Mouse (Mus musculus) heart, postnatal 14 days (tissue): ENCODE measurements at regions not wholly inside any gene's neighbourhood (a gene's known extent, or its start where the extent isn't known, plus 50 kb on each side); places are given as distances from the start of the nearest gene placed in this dataset.
A peak's percentile ranks its signal among the peaks of the same experiment; 100 is the strongest.

Experiments
- DNase-seq, 2 experiments: peaks; one replicate each; pipeline ENCODE4 v3.0.0; 2021 to 2022
- intact Hi-C: fragments of 180-260 bp; cut with DNase I; formaldehyde crosslinking; loops from one replicate; pipeline ENCODE4 v1.15.1; 2025

DNA sequence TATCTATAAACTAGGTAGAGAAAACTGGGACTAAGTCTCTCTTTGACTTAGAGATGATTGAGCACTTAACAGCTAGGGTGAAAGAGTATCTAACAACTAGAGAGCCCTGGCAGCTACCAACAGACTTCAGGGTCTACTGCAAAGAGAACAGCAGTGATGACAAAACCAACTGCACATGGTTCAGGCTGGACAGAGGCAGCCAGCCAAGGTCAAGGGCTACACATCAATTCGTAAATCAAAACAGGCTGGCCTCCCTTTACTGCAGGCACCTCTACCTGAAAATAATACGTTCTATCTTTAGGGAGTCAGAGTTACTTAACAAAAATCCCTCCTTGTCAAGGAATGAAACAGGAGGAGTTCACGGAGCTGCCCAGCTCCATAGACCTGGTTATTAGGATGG is 82.5 kb upstream of the Frmd6 start:
- intact Hi-C loops: no loop called here

DNA sequence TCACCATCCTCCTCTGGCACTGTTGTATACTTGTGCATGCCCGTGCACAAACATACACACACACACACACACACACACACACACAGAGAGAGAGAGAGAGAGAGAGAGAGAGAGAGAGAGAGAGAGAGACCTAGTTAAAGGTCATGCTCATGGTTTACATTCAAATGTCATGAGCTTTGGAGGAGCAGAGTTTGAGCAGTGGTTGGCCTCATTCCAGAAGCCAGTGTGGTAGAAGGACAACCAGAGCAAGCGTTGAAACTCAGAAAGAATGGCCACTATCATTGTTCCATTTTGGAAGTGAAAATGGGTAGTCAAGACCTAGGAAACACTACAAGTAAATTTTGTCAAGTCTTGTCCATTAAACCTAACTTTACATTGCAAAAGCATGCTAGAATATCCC is 79.6 kb upstream of the Frmd6 start:
- DNase-seq: no peak
- intact Hi-C loops: no loop called here

More for the DNA sequence above, 82.5 kb upstream of the Frmd6 start:
- DNase-seq: no peak

DNA sequence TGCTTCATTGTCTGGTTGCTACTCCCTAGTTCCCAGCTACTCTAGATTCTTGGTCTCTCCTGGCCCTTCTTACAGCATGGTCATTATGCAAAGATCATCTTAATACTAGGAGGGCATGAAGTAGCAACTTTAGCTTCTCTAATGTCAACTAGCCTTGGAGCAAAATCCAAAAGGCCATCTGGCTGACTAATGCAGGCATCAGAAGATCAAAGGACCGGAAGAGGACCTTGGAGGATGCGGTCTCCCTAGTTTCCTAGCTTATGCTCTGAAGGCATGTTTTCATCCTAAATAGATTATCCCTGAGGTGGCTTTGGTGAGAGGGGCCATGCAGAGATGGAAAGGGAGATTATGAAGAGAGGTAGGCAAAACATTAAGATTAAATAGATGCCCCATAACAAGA is 75.7 kb upstream of the Frmd6 start:
- DNase-seq: no peak
- intact Hi-C loops: no loop called here

DNA sequence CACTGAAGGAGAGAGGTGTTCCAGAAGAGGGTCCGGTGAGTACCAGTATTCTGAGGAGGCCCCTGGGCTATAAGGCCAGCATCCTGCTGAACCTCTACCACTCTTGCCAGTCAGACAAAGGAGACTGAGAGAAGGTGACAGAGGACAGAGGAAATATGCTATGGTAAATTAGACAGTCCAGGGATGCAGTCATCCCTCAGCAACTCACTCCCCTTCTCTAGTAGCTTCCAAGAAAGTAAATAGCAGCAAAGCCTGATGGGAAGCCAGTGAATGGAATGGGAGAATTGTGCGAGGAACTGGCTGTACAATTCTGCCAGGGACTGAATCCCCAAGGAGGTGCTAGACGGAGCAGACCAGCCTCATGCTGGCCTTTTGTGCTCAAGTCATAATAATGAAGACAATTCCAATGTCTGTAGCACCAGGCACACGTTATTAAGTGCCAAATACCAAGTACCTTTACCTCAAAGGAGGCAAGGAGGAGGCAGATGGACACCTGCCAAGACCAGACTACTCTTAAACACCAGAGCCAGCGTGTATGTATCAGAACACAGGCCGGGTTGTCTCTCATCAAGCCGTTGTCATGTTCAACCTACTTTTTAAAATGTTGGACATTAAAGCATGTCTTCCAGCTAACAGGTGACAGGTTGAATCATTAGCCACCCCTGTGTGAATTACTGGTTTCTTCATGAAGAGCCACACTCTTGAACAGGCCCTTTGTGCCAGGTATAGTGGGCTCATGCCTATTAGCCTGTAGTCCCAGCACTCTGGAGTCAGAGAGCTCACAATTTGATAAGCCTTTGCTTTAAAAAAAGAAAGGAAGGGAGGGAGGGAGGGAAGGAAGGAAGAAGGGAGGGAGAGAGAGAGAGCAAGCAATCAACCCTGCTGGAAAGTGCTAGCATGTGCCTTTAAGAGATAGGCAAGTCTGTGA is 74.4 kb upstream of the Frmd6 start:
- no peak for DNase-seq
- intact Hi-C loops: no loop called here

DNA sequence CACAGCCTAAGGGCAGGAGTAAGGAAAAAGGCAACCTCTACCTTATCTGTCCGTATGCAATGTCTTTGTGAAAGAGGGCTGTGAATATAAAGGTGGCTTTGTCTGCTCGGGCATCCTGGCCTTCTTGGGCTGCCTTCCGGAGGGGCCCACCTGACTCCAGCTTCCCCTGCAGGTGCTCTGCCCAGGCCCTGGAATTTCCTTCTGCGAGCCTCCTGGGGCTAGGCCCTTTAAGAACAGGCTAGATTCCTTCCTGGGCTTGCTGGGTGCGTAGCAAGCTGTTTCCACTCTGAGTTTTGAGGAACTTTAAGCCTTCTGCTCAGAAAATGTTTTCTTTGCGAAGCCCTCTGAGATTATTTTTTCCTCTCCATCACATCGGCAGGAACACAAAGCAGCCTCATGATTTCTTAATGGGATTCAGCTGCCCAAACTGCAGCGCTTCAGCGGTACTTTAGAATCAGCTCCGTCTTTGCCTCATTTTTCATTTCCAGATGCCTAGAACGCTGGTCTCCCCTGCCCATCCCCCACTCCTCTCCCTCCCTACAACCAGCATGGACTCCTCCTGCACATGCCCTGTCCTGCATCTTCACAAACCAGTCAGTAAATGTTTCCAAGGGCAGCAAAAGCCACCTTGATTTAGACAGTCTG is 72.9 kb upstream of the Frmd6 start:
- peak; percentile 27 to 34 for DNase-seq
- intact Hi-C loops: no loop called here

DNA sequence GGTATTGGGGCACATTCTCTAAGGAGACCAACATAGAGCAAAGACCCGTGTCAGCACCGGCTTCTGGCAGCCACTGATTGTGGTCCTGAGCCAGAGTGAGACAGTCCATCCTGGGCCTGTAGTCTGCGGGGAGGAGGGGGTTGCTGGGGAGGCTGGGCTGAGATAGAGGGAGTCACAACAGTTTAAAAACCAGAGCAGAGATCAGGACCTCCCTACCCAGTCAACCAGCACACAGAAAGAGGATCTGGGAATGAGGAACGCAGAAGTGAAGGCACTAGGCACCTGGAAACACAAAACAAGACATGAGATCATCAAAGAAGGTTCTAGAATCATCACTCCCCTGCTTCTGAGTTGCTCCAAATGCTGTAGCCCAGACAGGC is 72.4 kb upstream of the Frmd6 start:
- intact Hi-C loops: no loop called here
- DNase-seq: no peak

DNA sequence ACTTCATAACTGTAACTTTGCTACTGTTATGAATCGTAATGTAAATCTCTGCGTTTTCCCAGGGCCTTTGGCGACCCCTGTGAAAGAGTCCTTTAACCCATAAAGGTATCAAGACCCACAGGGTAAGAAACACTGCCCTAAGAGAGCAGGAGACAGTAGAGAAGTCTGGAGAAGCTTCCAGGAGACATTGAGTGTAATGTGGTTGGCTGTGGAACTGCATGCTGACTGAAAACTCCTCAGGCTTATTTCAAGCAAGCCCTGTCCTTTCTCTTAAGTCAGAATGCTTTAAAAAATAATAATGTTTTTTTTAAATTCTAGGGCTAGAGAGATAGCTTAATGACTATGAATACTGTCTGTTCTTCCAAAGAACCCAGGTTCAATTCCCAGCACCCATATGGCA is 71.9 kb upstream of the Frmd6 start:
- intact Hi-C loops: no loop called here

DNA sequence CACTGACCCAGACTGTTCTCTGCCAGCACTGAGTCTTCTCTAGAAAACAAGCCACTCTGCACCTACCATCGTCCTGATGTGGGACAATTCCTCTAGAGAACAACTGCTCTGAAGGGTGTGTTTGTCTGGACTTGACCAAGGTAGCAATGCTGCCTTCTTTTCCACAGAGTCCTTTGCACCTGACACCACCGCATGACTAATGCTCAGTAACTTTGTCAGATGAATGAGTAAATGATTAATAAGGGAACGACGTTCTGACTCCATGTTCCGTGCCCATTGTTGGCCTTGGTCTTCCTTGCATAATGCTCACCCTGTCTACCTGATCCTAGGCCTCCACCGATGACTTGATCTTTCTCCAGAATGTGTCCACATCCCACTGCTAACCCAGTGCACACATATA is 67.2 kb upstream of the Frmd6 start:
- intact Hi-C loops: no loop called here
- DNase-seq: no peak

More for the DNA sequence above, 71.9 kb upstream of the Frmd6 start:
- no peak for DNase-seq

DNA sequence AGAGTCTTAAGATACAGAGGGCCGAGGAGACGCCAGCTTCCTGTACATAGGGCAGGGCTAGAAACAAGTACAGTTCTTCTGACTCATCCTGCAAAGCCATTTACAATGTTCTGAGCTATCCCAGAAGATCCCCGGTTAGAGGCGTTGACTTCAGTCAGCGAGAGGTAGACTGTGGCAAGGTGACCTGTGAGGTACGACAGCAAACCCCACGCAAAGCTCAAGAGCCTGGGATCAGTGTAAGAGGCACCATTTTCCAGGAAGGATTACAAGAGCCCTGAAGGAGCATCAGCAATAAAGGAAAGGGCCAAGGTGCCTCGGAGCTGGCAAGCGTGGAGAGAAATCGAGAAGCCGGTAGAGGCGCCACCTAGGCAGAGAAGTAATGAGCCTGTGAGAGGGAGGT is 61.8 kb upstream of the Frmd6 start:
- no peak for DNase-seq
- intact Hi-C loops: no loop called here

DNA sequence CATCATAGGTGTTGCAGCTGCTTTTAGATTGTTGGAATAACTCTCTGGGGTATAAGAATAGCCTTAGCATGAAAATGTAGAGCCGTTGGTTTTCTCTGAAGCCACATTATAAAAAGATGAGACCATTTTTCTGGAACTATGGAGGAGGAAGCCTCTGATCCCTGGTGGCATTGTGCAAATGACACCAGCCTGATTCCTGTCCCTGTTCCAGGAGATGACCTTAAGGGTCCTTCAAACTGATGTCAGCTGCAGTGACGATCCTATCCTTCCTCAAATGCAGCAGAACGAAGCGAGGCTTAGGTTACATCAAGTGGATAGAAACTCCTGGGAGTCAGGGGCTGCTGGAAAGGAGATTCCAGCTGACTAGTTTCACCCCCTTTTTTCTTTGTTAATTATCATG is 59.0 kb upstream of the Frmd6 start:
- no peak for DNase-seq
- intact Hi-C loops: no loop called here

DNA sequence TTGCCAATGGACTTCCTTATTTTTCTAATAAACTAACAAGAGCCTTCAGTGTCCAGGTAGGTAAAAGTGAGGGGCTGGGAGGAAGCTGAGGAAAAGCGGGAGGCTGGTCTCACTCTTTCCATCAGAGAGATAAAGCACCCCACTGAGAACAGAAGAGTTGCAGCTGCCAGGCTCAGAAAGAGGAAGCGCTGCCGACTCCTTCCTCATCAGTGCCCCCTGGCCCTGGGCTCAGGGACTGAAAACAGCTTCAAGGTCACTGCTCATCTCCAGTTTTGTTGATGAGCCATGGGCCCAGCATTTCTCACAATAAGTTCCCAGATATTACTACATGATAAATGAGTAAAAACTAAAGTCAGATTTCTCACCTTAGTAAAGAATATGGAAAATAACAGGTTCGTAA is 57.4 kb upstream of the Frmd6 start:
- intact Hi-C loops: no loop called here

DNA sequence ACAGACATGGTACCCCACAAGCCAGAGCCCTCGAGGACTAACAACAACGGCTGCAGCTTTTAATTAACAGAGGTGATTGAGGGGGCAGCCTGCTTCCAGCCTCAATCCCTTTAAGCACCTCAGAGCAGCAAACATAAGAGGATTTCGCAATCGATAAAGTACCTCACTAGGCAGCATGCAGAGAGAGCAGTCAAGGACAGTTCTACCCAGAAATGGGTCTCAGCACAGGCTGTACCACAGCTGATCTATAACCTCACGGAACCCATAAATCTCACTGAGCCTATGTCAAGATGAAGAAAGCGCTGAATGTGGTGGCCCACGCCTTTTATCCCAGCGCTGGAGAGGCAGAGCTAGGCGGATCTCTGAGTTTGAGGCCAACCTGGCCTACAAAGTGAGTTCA is 56.6 kb upstream of the Frmd6 start:
- DNase-seq: no peak
- intact Hi-C loops: no loop called here

More for the DNA sequence above, 57.4 kb upstream of the Frmd6 start:
- DNase-seq: no peak

DNA sequence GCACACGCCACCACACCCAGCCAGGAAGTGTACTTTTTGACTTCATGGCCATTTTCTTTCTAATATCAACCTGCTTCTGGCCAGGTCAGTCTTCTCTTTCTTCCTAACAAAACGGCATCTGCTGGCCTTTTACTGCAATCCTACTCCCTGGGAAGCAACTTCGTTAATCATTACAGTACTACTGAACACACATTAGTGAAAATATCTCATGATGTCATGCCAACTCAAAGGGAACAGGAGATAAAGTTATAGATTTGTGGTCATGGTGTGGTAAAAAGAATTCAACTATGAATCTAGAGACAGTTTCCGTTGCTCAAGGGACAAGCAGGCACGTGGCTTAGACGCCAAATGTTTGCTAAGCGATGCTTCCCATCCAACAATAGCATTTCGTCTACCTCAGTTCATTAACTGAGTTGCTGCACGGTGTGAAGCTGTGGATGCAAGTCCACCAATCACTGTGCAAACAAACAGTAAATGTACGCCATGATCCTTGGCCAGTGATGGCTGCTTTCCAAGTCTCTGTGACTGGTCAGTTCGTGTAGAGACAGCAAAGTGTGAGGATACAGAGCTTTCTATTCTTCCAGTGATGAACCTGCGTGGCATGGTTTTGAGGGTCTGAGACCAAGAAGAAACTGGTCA is 55.7 kb upstream of the Frmd6 start:
- intact Hi-C loops: no loop called here
- no peak for DNase-seq

DNA sequence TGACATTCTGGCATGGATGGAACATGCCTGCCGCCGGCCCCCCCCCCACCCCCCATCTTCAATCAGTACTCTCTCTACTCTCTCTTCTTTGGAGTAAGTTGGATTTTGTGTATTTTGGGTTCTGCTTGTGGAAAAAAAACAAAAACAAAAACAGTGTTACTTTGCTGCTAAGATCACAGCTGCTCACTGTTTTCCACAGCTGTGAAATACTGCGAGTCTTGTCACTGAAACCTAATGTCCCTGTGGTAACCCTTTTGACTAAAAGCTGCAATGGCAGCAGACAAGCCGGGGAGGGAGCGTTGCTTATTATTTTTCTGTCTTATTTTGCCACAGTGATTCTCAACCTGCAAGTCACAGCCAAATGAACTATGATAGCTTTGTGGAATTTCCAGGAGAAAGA is 51.3 kb upstream of the Frmd6 start:
- intact Hi-C loops: no loop called here
- DNase-seq: no peak

DNA sequence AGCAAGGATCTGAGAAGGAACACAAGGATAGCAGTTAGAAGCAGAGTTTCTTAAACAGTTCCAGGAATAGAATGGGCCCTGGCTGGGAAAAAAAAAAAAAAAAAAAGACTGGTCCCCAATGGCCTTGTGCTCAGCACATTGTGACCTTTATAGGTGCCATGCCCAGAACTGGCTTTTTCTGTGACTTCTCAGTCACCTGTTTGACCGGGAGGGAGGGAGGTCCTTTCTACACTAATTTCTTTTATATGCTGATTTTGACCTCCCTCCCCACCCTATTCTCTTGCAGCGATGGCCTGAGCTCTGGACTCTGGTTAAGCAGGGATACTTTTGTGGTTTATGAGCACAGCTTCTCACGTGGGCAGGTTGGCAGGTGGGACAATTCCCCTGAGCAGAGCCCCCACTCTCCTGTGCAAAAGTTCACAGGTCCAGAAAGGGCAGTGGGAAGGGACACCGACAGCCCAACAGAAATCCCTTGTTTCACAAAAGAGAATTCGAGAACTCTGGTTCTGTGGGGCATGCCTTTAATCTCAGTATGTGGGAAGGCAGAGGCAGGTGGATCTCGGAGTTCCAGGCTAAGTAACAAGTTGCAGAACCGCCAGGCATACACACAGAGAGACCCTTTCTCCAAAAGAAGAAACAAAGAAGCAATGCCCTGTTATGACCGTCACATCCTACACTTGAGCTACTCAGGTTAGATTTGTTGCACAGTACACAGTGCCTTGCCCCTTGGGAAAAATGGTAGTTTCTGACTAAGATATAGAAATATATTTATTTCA is 50.3 kb upstream of the Frmd6 start:
- DNase-seq: no peak
- intact Hi-C loops: loop anchor here (5.0 kb wide), 1 partner anchor 48 kb away; no protein-coding TSS in a partner anchor
